Mouse (Mus musculus) cortical plate, adult 2 months (tissue): Measurements from ENCODE around the gene Mael.

Experiments used
- CTCF ChIP-seq: fragments of 200-500 bp; IDR thresholded peaks from 2 replicates; pipeline ENCODE4 v1.5.1; 2011; ENCODE audit warnings: mild to moderate bottlenecking, control low read depth, low read length; ENCODE audit not compliant: insufficient read depth; ENCODE audit errors: extremely low read depth
- POLR2A ChIP-seq: fragments of 200-500 bp; IDR thresholded peaks from 2 replicates; pipeline ENCODE4 v1.6.1; 2011; ENCODE audit warnings: mild to moderate bottlenecking, low read length, control low read depth; ENCODE audit not compliant: insufficient read depth; ENCODE audit errors: extremely low read depth

- no peak for TF ChIP-seq CTCF
- no peak for TF ChIP-seq POLR2A
Observed at GRCm38 (mm10) chr1:166169713-166170112, 68.8 kb downstream of the Mael start.
